Mouse (Mus musculus) midbrain, embryonic 16.5 days (tissue): ENCODE data around the gene Fastkd1. TPM values are rescaled to one million over a fixed set of nuclear protein-coding genes. Genes with fewer than 3 reads are reported as not detected.
"Not testable (repeated sequence)": the region's sequence is repeated elsewhere in the genome, so short reads cannot be mapped to it uniquely, and the experiment has no call there.

ENCODE experiments used
- ATAC-seq: fragments of 200-750 bp; cut with Nextera tagmentation; 2 replicates; pipeline ENCODE4 v1.8.0; 2017; ENCODE audit warnings: moderate TSS enrichment
- H3K27ac ChIP-seq: fragments of 300-500 bp; sonication (generic); 2 replicates; pipeline ENCODE4 v1.5.1; 2014; ENCODE audit warnings: mild to moderate bottlenecking, low read length, mixed read lengths
- H3K27me3 ChIP-seq: fragments of 300-500 bp; sonication (generic); 2 replicates; pipeline ENCODE4 v1.6.1; 2014; ENCODE audit warnings: low read depth, low read length, mixed read lengths; ENCODE audit not compliant: control insufficient read depth, insufficient read depth
- H3K36me3 ChIP-seq: fragments of 300-500 bp; sonication (generic); 2 replicates; pipeline ENCODE4 v1.6.1; 2014; ENCODE audit warnings: mild to moderate bottlenecking, low read length, moderate library complexity, mixed read lengths; ENCODE audit not compliant: control insufficient read depth, insufficient read depth
- H3K4me1 ChIP-seq: fragments of 300-500 bp; sonication (generic); 2 replicates; pipeline ENCODE4 v1.6.1; 2014; ENCODE audit warnings: mild to moderate bottlenecking, low read length, mixed read lengths; ENCODE audit not compliant: control insufficient read depth, insufficient read depth
- H3K4me2 ChIP-seq: fragments of 300-500 bp; sonication (generic); 2 replicates; pipeline ENCODE4 v1.6.1; 2014; ENCODE audit warnings: mild to moderate bottlenecking, low read length, mixed read lengths
- H3K4me3 ChIP-seq: fragments of 300-500 bp; sonication (generic); 2 replicates; pipeline ENCODE4 v1.5.1; 2014; ENCODE audit warnings: low read depth, mild to moderate bottlenecking, low read length, moderate library complexity, mixed read lengths
- H3K9ac ChIP-seq: fragments of 300-500 bp; sonication (generic); 2 replicates; pipeline ENCODE4 v1.6.1; 2014; ENCODE audit warnings: low read depth, low read length, mixed read lengths
- H3K9me3 ChIP-seq: fragments of 300-500 bp; sonication (generic); replicated peaks from 2 replicates; pipeline ENCODE4 v1.6.1; 2014; ENCODE audit warnings: mild to moderate bottlenecking, low read length, mixed read lengths; ENCODE audit not compliant: control insufficient read depth, poor library complexity, severe bottlenecking
- WGBS: fragments of 180-500 bp; shearing (Covaris S2); extraction: QIAGEN DNeasy Blood & Tissue Kit; methylation state at CpG from one replicate; pipeline ENCODE4 v1.1.7; 2014; 5-methylcytosine and 5-hydroxymethylcytosine counted together
- polyA plus RNA-seq: library from polyadenylated mRNA; unstranded; fragments of >200 nt; fragmentation: Nextera tagmentation; extraction: Ambion mirVana; gene quantifications from 2 replicates; pipeline ENCODE4 v1.2.1, GENCODE M21; 2015

Gene Fastkd1
- polyA plus RNA-seq, 1 experiment from 2014 or later: 18.2 TPM

- Histone ChIP-seq H3K9me3 (no peaks in the 10 kb centered on the region), H3K27ac (no peak overlapping the region), H3K36me3 (no peaks in the 10 kb centered on the region), H3K4me3 (no peak overlapping the region), H3K4me1 (peaks cover 9% of the 10 kb centered on the region), H3K27me3 (no peaks in the 10 kb centered on the region), H3K9ac (no peak overlapping the region), H3K4me2 (no peak overlapping the region)
- WGBS: 64% methylated on average over 6 of the region's 6 CpGs
- no peak for ATAC-seq
Measured at GRCm38 (mm10) chr2:69679990-69680389, 33.3 kb downstream of the Fastkd1 start.

DNA sequence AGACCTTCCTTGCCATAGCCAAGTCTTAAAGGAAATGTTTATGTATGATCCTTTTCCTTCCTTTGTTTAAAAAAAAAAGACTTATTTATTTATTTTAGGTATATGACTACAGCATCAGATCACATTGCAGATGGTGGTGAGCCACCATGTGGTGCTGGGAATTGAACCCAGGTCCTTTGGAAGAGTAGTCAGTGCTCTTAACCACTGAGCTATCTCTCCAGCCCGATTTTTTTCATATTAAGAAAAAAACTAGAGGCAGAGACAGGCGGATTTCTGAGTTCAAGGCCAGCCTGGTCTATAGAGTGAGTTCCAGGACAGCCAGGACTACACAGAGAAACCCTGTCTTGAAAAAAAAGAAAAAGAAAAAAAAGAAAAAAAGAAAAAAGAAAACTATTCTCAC lies 36.1 kb downstream of the Fastkd1 start:
- not testable (repeated sequence) for ATAC-seq, H3K9me3 ChIP-seq, H3K4me1 ChIP-seq, H3K4me3 ChIP-seq, H3K4me2 ChIP-seq, H3K36me3 ChIP-seq, H3K9ac ChIP-seq, H3K27ac ChIP-seq, H3K27me3 ChIP-seq
- 95% methylated on average over 2 of the region's 2 CpGs for WGBS

GRCm38 (mm10) chr2:69676713-69677112 lies 36.6 kb downstream of the Fastkd1 start:
- Histone ChIP-seq H3K4me2 (no peak overlapping the region), H3K27ac (no peak overlapping the region), H3K9me3 (no peaks in the 10 kb centered on the region), H3K4me3 (no peak overlapping the region), H3K27me3 (no peaks in the 10 kb centered on the region), H3K4me1 (no peaks in the 10 kb centered on the region), H3K36me3 (no peaks in the 10 kb centered on the region), H3K9ac (no peak overlapping the region)
- WGBS: 69% methylated on average over 2 of the region's 2 CpGs
- ATAC-seq: no peak

GRCm38 (mm10) chr2:69675266-69675665 lies 38.0 kb downstream of the Fastkd1 start:
- H3K9ac ChIP-seq: no peak overlapping the region
- no peak overlapping the region for H3K4me2 ChIP-seq
- 0 out of 2 replicates have a peak, but pooled peaks cover 3% of the 10 kb centered on the region for H3K36me3 ChIP-seq
- no peak for ATAC-seq
- H3K27me3 ChIP-seq: no peaks in the 10 kb centered on the region
- H3K9me3 ChIP-seq: no peaks in the 10 kb centered on the region
- H3K27ac ChIP-seq: no peak overlapping the region
- WGBS: 85% methylated on average over 9 of the region's 9 CpGs
- H3K4me1 ChIP-seq: no peaks in the 10 kb centered on the region
- no peak overlapping the region for H3K4me3 ChIP-seq

GRCm38 (mm10) chr2:69673723-69674122 lies 39.6 kb downstream of the Fastkd1 start:
- no peak overlapping the region for H3K27ac ChIP-seq
- H3K4me2 ChIP-seq: no peak overlapping the region
- no peaks in the 10 kb centered on the region for H3K4me1 ChIP-seq
- 70% methylated on average over 5 of the region's 5 CpGs for WGBS
- H3K27me3 ChIP-seq: no peaks in the 10 kb centered on the region
- no peaks in the 10 kb centered on the region for H3K9me3 ChIP-seq
- 0 out of 2 replicates have a peak, but pooled peaks cover 3% of the 10 kb centered on the region for H3K36me3 ChIP-seq
- no peak overlapping the region for H3K9ac ChIP-seq
- no peak overlapping the region for H3K4me3 ChIP-seq
- no peak for ATAC-seq

DNA sequence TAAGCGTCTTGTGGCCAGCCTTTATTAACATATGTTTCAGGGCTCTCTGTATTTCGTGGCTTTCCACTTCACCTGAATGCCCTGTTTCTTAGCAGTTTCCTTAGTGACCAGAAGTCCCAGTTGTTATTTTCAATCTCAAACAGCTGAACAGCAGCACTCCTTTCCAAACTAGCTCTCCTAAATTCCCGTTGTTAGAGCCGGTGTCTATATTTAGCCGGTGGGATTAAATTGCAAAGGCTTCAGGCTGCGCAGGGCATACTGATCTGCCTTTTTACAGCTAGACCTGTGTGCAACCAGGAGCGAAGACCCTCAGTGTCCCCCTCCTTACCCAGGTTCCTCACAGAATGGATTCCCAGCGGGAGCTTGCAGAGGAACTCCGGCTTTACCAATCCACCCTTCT lies 43.5 kb downstream of the Fastkd1 start, which contains the start of gene Klhl41:
Gene Klhl41 (plus strand): TSS at position 268 of the 400 bp plus-strand sequence.
- Histone ChIP-seq H3K27me3 (no peaks in the 10 kb centered on the region), H3K9ac (no peak within 1 kb of the TSS), H3K36me3 (peaks cover 12% of the 10 kb centered on the region; the same call in 1 of the 2 replicates), H3K4me1 (no peaks in the 10 kb centered on the region), H3K4me2 (no peak within 1 kb of the TSS), H3K4me3 (no peak within 1 kb of the TSS), H3K9me3 (no peaks in the 10 kb centered on the region), H3K27ac (no peak within 1 kb of the TSS)
- ATAC-seq: no peak
- WGBS: 88% methylated on average over 9 of the region's 9 CpGs

DNA sequence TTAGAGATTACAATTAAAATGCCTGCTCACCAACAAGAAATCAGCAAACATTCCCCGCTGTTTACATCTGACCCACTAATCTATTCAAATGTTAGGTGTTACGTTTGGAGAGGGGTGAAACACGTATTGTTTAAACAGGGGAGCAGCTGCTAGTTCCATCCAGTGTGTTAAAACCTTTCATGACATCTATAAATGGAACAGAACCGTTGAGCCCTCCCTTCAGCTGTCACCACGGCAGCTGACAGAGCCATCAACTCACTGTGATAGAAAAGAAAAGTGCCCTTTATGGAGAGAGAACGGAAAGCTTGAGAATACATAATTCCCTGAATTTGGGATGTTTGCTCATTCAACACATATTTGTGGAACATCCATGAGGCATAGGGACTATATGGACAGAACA lies 44.9 kb downstream of the Fastkd1 start:
- no peaks in the 10 kb centered on the region for H3K4me1 ChIP-seq
- H3K4me2 ChIP-seq: no peak overlapping the region
- H3K36me3 ChIP-seq: peaks cover 18% of the 10 kb centered on the region; the same call in 1 of the 2 replicates
- WGBS: 51% methylated on average over 6 of the region's 6 CpGs
- no peak overlapping the region for H3K27ac ChIP-seq
- no peak overlapping the region for H3K9ac ChIP-seq
- no peak for ATAC-seq
- no peaks in the 10 kb centered on the region for H3K9me3 ChIP-seq
- H3K4me3 ChIP-seq: no peak overlapping the region
- no peaks in the 10 kb centered on the region for H3K27me3 ChIP-seq

DNA sequence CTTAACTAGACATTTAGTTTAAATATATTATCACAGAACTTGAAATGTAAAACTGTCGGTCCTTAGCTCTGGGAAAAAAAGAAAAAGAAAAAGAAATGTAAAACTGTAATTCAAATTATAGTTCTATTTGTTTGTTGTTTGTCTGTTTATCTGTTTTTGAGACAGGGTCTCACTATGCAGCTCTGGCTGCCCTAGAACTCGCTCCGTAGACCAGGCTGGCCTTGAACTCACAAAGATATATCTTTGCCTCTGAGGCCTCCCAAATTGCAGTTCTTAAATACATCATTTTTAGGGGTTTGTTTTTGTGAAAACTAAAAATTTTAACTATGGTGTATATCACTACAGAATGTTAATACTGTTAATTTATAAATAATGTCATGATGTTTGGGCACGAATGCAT lies 45.7 kb downstream of the Fastkd1 start:
- ATAC-seq: no peak
- no peak overlapping the region for H3K4me3 ChIP-seq
- no peaks in the 10 kb centered on the region for H3K4me1 ChIP-seq
- WGBS: 96% methylated on average over 4 of the region's 4 CpGs
- no peak overlapping the region for H3K4me2 ChIP-seq
- peaks cover 22% of the 10 kb centered on the region; the same call in 1 of the 2 replicates for H3K36me3 ChIP-seq
- no peak overlapping the region for H3K27ac ChIP-seq
- H3K9ac ChIP-seq: no peak overlapping the region
- no peaks in the 10 kb centered on the region for H3K9me3 ChIP-seq
- no peaks in the 10 kb centered on the region for H3K27me3 ChIP-seq

DNA sequence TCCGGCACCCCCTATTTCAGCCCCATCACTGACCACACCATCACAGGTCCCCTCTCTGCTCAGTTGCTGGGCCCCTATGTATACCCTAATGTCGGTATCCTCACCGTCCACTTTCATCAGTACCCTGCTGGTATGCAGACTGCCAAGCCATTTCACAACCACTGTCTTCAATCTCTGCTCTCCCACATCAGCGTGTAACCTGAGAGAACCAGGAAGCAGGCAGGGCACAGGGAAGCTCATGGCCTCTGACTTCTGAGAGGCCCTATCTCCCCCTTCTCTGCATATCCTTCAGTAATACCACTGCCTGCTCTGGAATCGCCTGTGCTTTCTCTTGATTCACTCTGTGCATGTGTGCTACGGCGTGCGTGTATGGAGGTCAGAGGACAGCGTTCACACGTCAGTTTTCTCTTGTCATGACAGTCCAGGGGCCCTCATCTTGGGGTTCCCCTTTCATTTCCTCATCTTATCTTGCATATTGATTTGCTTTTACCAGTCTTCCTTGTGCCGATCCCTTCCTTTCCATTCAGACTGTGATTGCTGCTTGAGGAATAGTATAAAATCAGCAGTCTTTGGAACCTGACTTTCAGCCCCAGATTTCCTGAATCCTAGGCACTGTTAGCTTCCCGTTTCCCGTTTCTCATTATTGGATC lies 49.4 kb downstream of the Fastkd1 start:
- no peaks in the 10 kb centered on the region for H3K9me3 ChIP-seq
- no peaks in the 10 kb centered on the region for H3K4me1 ChIP-seq
- WGBS: 92% methylated on average over 13 of the region's 13 CpGs
- no peak overlapping the region for H3K27ac ChIP-seq
- H3K4me3 ChIP-seq: no peak overlapping the region
- H3K36me3 ChIP-seq: peaks cover 24% of the 10 kb centered on the region
- H3K27me3 ChIP-seq: no peaks in the 10 kb centered on the region
- ATAC-seq: no peak
- no peak overlapping the region for H3K9ac ChIP-seq
- H3K4me2 ChIP-seq: no peak overlapping the region
